Mouse (Mus musculus) forebrain, embryonic 11.5 days (tissue): Measurements from ENCODE around the gene Tead3. TPM values are rescaled to one million over a fixed set of nuclear protein-coding genes. Genes with fewer than 3 reads are reported as not detected.

Source experiments
- ATAC-seq: fragments of 200-750 bp; cut with Nextera tagmentation; replicated peaks from 2 replicates; pipeline ENCODE4 v1.8.0; 2017; ENCODE audit warnings: moderate TSS enrichment; ENCODE audit not compliant: low FRiP score
- DNase-seq: peaks from one replicate; pipeline ENCODE4 v3.0.0-alpha.2; 2017; ENCODE audit warnings: low spot score
- H3K27ac ChIP-seq: fragments of 300-500 bp; sonication (generic); 2 replicates; pipeline ENCODE4 v1.5.1; 2014; ENCODE audit warnings: low read depth, low read length
- H3K27me3 ChIP-seq: fragments of 300-500 bp; sonication (generic); 2 replicates; pipeline ENCODE4 v1.6.1; 2014; ENCODE audit warnings: mild to moderate bottlenecking, low read length, mixed read lengths; ENCODE audit not compliant: control insufficient read depth, insufficient read depth
- H3K36me3 ChIP-seq: fragments of 300-500 bp; sonication (generic); 2 replicates; pipeline ENCODE4 v1.6.1; 2014; ENCODE audit warnings: mild to moderate bottlenecking, low read length, moderate library complexity, mixed read lengths; ENCODE audit not compliant: control insufficient read depth, insufficient read depth
- H3K4me1 ChIP-seq: fragments of 300-500 bp; sonication (generic); replicated peaks from 2 replicates; pipeline ENCODE4 v1.6.1; 2014; ENCODE audit warnings: low read length, mixed read lengths; ENCODE audit not compliant: control insufficient read depth, insufficient read depth
- H3K4me2 ChIP-seq: fragments of 300-500 bp; sonication (generic); 2 replicates; pipeline ENCODE4 v1.6.1; 2014; ENCODE audit warnings: low read depth, mild to moderate bottlenecking, low read length, moderate library complexity, mixed read lengths; ENCODE audit not compliant: severe bottlenecking
- H3K4me3 ChIP-seq: fragments of 300-500 bp; sonication (generic); 2 replicates; pipeline ENCODE4 v1.5.1; 2014; ENCODE audit warnings: low read depth, low read length
- H3K9ac ChIP-seq: fragments of 300-500 bp; sonication (generic); 2 replicates; pipeline ENCODE4 v1.6.1; 2014; ENCODE audit warnings: low read length
- H3K9me3 ChIP-seq: fragments of 300-500 bp; sonication (generic); 2 replicates; pipeline ENCODE4 v1.6.1; 2016; ENCODE audit warnings: low read length, mixed read lengths; ENCODE audit not compliant: control insufficient read depth
- WGBS: fragments of 180-500 bp; shearing (Covaris S2); extraction: QIAGEN DNeasy Blood & Tissue Kit; methylation state at CpG from one replicate; pipeline ENCODE4 v1.1.7; 2014; 5-methylcytosine and 5-hydroxymethylcytosine counted together
- polyA plus RNA-seq: library from polyadenylated mRNA; unstranded; fragments of >200 nt; fragmentation: Nextera tagmentation; extraction: Ambion mirVana; gene quantifications from 2 replicates; pipeline ENCODE4 v1.2.1, GENCODE M21; 2014

Gene Tead3
- polyA plus RNA-seq, 1 experiment from 2014 or later: 5.6 TPM

DNA sequence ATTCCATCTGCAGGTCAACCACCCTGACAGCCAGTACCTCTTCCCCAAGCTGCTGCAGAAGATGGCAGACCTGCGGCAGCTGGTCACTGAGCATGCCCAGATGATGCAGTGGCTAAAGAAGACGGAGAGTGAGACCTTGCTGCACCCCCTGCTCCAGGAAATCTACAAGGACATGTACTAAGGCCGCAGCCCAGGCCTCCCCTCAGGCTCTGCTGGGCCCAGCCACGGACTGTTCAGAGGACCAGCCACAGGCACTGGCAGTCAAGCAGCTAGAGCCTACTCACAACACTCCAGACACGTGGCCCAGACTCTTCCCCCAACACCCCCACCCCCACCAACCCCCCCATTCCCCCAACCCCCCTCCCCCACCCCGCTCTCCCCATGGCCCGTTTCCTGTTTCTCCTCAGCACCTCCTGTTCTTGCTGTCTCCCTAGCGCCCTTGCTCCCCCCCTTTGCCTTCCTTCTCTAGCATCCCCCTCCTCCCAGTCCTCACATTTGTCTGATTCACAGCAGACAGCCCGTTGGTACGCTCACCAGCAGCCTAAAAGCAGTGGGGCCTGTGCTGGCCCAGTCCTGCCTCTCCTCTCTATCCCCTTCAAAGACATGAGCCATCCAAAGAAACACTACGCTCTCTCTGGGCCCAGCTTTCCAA lies 50.8 kb downstream of the Tead3 start:
- WGBS: 61% methylated on average over 11 of the region's 11 CpGs
- no peak for DNase-seq
- no peak overlapping the region for H3K4me2 ChIP-seq
- H3K27ac ChIP-seq: no peak overlapping the region
- no peak overlapping the region for H3K4me3 ChIP-seq
- H3K9ac ChIP-seq: no peak overlapping the region
- H3K36me3 ChIP-seq: no peaks in the 10 kb centered on the region
- no peaks in the 10 kb centered on the region; the same call in 1 of the 2 replicates for H3K4me1 ChIP-seq
- ATAC-seq: no peak
- H3K9me3 ChIP-seq: no peaks in the 10 kb centered on the region
- no peaks in the 10 kb centered on the region for H3K27me3 ChIP-seq

DNA sequence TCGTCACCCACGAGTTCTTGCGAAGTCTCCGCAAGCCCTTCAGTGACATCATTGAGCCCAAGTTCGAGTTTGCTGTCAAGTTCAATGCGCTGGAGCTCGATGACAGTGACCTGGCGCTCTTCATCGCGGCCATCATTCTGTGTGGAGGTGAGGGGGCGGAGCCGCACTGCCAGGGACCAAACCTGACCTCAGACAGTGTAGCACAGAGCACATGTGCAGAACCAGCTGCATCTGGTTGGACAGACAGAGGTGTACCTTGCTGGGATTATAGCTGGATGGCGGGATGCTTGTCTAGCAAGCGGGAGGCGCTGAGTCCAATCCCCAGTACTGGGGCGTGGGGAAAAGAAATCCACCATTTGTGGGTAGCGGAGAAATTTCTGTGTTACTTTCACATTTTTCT lies 51.7 kb downstream of the Tead3 start:
- no peaks in the 10 kb centered on the region for H3K27me3 ChIP-seq
- no peaks in the 10 kb centered on the region; the same call in 1 of the 2 replicates for H3K4me1 ChIP-seq
- H3K36me3 ChIP-seq: no peaks in the 10 kb centered on the region
- no peak overlapping the region for H3K4me3 ChIP-seq
- no peak overlapping the region for H3K4me2 ChIP-seq
- DNase-seq (no peak), ATAC-seq (no peak)
- H3K9me3 ChIP-seq: no peaks in the 10 kb centered on the region
- H3K9ac ChIP-seq: no peak overlapping the region
- 95% methylated on average over 17 of the region's 17 CpGs for WGBS
- no peak overlapping the region for H3K27ac ChIP-seq

DNA sequence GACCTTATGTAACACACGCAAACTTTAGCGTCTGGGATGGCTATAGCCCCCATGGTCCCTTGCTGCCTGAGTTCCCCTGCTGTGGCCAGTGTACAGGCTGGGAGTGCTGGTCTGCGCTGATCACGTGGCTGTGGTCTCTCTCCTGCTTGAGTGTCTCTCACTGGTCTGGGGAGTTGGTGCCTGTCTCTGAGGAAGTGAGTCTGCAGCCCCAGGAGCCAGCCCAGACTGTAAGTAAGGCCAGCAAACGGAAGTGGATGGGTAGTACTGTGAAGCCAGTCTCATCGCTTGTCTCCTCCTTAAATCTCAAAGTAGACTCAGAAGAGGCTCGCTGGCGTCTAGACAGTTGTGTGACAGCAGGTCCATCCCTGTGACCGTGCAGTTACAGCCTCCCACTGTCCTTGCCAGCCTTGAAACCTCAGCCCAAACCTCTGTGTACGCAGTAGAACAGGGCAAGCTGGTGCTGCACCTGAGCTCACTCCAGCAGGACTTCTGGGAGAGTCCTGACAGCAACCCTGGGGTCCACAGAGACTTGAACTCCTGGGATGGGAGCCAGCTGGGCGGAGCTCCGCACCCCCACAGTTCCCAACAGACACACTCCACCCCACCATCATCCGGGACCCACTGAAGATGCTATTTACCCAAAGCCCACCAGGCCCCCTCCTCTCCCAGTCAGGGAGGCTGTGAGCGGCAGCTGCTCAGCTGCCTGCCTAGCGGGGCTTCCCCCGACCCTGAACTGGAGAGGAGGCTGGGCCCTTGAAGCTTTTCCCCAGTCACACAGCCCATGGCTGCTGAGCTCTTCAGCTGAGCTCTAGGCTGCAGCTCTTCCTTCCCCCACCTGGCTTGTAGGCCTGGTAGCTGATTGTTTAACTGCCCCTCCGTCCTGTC lies 55.9 kb downstream of the Tead3 start:
- H3K4me3 ChIP-seq: no peak overlapping the region
- ATAC-seq (no peak), DNase-seq (no peak)
- no peak overlapping the region for H3K27ac ChIP-seq
- no peak overlapping the region for H3K9ac ChIP-seq
- 80% methylated on average over 17 of the region's 17 CpGs for WGBS
- no peak overlapping the region for H3K4me2 ChIP-seq
- no peaks in the 10 kb centered on the region for H3K36me3 ChIP-seq
- H3K4me1 ChIP-seq: no peaks in the 10 kb centered on the region; the same call in 1 of the 2 replicates
- H3K9me3 ChIP-seq: no peaks in the 10 kb centered on the region
- H3K27me3 ChIP-seq: no peaks in the 10 kb centered on the region

DNA sequence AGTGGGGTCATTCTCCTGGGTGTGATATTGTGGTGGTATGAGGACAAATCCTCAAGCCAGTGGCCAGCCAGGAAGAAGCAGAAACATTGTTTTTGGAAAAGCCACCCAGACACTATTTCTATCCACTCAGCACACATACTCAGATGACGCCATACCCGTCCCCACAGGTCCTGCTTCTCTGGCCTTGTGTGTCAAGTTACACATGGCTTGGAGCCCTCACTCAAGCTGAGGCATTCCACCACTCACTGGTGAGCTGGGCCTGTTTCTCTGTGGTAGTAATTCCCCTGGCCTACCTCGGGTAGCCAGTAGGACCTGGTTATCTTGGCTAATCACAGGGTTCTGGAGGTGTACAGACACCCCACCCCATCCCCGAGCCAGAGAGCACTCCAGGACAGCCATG lies 56.9 kb downstream of the Tead3 start:
- H3K36me3 ChIP-seq: no peaks in the 10 kb centered on the region
- no peak overlapping the region for H3K9ac ChIP-seq
- no peaks in the 10 kb centered on the region for H3K9me3 ChIP-seq
- DNase-seq: no peak
- no peaks in the 10 kb centered on the region; the same call in 1 of the 2 replicates for H3K4me1 ChIP-seq
- no peak overlapping the region for H3K27ac ChIP-seq
- H3K4me3 ChIP-seq: no peak overlapping the region
- no peaks in the 10 kb centered on the region for H3K27me3 ChIP-seq
- H3K4me2 ChIP-seq: no peak overlapping the region
- WGBS: 74% methylated on average over 4 of the region's 4 CpGs
- no peak for ATAC-seq

DNA sequence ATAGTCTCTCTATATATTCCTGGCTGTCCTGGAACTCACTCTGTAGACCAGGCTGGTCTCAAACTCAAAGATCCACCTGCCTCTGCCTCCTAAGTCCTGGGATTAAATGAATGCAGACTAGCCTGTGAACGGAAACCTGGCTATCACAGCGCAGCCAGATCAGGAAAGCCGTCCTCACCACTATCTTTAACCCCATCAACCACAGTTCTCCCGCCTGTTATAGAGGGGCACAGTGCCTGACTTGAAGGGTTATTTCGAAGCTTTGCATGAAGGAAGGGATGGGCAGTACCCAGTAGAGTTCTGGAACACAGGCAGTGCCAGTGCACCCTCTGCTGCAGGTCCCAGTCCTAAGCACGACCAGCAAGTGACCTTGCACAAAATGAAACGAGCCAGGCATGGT lies 59.3 kb downstream of the Tead3 start:
- no peak overlapping the region for H3K4me3 ChIP-seq
- H3K27ac ChIP-seq: no peak overlapping the region
- 82% methylated on average over 7 of the region's 7 CpGs for WGBS
- H3K4me1 ChIP-seq: no peaks in the 10 kb centered on the region; the same call in 1 of the 2 replicates
- no peaks in the 10 kb centered on the region for H3K27me3 ChIP-seq
- H3K9ac ChIP-seq: no peak overlapping the region
- no peak overlapping the region for H3K4me2 ChIP-seq
- no peaks in the 10 kb centered on the region for H3K36me3 ChIP-seq
- H3K9me3 ChIP-seq: no peaks in the 10 kb centered on the region
- DNase-seq (no peak), ATAC-seq (no peak)

DNA sequence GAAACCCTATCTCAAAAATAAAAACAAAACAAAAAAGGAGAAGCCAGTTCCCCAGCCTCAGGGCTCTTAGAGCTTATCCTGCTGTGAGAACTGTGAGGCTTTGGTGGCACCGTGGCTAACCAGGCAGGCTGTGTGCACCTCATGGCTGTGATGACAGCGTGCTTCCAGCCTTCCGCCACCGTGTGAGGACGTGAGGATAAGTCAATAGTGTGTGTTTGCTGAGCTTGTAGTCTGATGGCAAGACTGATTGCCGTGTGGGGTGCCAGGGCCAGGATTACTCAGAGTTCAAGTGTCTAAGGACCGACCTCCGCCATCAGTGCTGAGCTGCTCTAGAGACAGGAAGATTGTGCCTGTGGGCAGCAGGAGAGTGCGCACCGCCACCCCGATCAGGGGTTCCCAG lies 59.9 kb downstream of the Tead3 start:
- Histone ChIP-seq H3K4me3 (no peak overlapping the region), H3K9ac (no peak overlapping the region), H3K36me3 (no peaks in the 10 kb centered on the region), H3K4me2 (no peak overlapping the region), H3K4me1 (no peaks in the 10 kb centered on the region; the same call in 1 of the 2 replicates), H3K27me3 (no peaks in the 10 kb centered on the region), H3K27ac (no peak overlapping the region), H3K9me3 (no peaks in the 10 kb centered on the region)
- no peak for DNase-seq
- no peak for ATAC-seq
- WGBS: 90% methylated on average over 11 of the region's 11 CpGs

DNA sequence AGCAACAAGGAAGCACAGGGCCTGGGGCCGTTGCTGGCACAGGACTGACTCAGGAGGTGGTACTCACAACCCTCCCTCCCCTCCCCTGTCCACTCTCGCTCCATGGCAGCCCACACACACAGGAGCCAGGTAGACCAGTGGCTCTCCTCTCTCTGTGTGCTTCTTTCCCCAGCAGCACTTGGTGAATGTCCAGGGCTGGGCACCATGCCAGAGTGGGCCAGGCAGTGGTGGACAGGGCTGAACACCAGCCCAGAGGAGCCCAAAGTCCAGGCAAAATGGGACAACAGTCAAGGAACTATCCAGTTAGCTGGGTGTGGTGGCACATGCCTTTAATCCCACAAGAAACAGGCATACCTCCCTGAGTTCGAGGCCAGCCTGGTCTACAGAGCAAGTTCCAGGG lies 60.4 kb downstream of the Tead3 start:
- Histone ChIP-seq H3K27ac (no peak overlapping the region), H3K4me1 (no peaks in the 10 kb centered on the region; the same call in 1 of the 2 replicates), H3K36me3 (no peaks in the 10 kb centered on the region), H3K4me3 (no peak overlapping the region), H3K4me2 (no peak overlapping the region), H3K9ac (no peak overlapping the region), H3K27me3 (no peaks in the 10 kb centered on the region), H3K9me3 (no peaks in the 10 kb centered on the region)
- WGBS: 71% methylated on average over 3 of the region's 3 CpGs
- no peak for ATAC-seq
- no peak for DNase-seq

DNA sequence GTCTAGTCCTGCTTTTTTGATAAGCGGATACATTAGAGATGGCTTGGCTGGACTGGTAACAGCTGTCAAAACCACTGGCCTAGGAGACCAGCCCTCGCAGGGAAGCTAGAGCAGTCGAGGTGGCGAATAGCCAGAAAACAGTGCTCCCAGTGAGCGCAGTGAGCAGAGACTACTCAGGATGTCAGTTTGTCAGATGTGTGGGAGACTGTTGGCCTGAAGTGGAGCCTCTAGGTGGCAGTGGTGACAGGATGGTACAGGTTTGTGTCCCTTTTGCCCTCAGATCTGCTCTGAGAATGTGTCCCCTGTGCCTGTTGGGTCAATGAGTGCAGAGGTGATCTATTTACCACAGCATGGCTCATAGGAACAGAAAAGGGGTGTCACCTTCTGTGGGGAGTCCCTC lies 62.6 kb downstream of the Tead3 start:
- H3K27me3 ChIP-seq: no peaks in the 10 kb centered on the region
- DNase-seq (no peak), ATAC-seq (no peak)
- no peaks in the 10 kb centered on the region for H3K36me3 ChIP-seq
- H3K27ac ChIP-seq: no peak overlapping the region
- 79% methylated on average over 5 of the region's 5 CpGs for WGBS
- no peak overlapping the region for H3K9ac ChIP-seq
- no peaks in the 10 kb centered on the region for H3K9me3 ChIP-seq
- no peak overlapping the region for H3K4me3 ChIP-seq
- no peaks in the 10 kb centered on the region for H3K4me1 ChIP-seq
- H3K4me2 ChIP-seq: no peak overlapping the region
